Mouse (Mus musculus) layer of hippocampus, adult 8-10 months (tissue): ENCODE measurements around the gene Mcrs1. TPM values are rescaled to one million over a fixed set of nuclear protein-coding genes. Genes with fewer than 3 reads are reported as not detected.

ENCODE experiments used
- DNase-seq, 2 experiments: peaks; one replicate each; pipeline ENCODE4 v3.0.0; 2022; ENCODE audit warnings: low spot score in 2 of 2
- total RNA-seq, 4 experiments: library from RNA; stranded (reverse); gene quantifications; 2 replicates each; pipeline ENCODE4 v1.2.4; 2022

Mcrs1 gene
- total RNA-seq, 4 experiments from 2014 or later: 69.6 to 85.0 (median 73.3) TPM

DNA sequence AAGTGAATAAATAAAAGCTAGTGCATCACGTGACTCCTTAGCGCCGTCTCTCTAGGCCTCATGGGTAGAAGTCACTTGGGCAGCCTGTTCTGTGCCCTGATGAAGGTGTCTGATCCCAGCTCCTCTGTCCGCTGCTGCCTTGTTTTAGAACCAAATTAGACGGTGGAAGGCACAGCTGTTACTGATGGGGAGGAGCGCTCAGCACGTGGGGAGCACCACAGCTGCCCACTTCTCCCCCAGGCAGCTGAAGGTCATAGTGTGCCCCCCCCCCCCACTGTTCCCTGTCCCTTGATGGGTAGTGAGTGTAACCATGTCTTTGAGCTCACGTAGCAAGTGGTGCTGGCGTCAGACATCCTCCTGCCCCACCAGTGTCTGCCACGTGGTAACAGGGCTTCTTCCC, 38.6 kb downstream of the Mcrs1 start:
- no peak for DNase-seq

GRCm38 (mm10) chr15:99205959-99206358, 45.8 kb downstream of the Mcrs1 start:
- no peak for DNase-seq

GRCm38 (mm10) chr15:99198761-99199160, 53.0 kb downstream of the Mcrs1 start:
- DNase-seq: no peak

- no peak for DNase-seq
Observed at GRCm38 (mm10) chr15:99195043-99195442, 56.7 kb downstream of the Mcrs1 start.

DNA sequence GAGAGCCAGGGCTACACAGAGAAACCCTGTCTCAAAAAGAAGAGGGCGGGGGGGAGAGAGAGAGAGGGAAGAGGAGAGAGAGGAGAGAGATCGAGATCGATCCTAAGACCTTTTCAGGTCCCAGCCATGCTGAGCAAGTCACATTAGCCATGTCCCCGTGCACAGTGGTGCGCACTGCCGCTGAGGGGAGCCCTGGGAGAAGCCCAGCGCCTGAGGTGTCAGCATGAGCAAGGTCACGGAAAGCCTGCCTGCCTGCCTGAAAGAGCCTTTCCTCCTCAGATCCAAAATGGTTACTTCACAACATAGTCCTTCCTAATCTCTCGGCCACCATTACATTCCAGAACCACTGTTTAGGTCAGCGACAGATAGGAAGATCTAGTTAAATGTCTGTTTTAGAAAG, 57.4 kb downstream of the Mcrs1 start:
- no peak for DNase-seq

Other genes starting within 250 kb of the Mcrs1 start
- gene Tuba1c, start 222.1 kb downstream of the Mcrs1 start, total RNA-seq: 10 to 100 TPM; 47.7 to 64.5 (median 52.7) TPM
- 1 to 10 TPM in 3 of 4 experiments, under 1 TPM in 1; 0.96 to 1.9 (median 1.4) TPM for gene Prph, start 196.8 kb downstream of the Mcrs1 start, total RNA-seq
- under 1 TPM; 0.33 to 0.66 (median 0.46) TPM for gene Troap, start 177.4 kb downstream of the Mcrs1 start, total RNA-seq
- under 1 TPM in 1 of 4 experiments, not detected in 3; 0.21 TPM for gene C1ql4, start 164.1 kb downstream of the Mcrs1 start, total RNA-seq
- gene Dnajc22, start 158.8 kb downstream of the Mcrs1 start, total RNA-seq: under 1 TPM in 3 of 4 experiments, not detected in 1; 0.31 to 0.39 (median 0.34) TPM
- gene Spats2, start 126.0 kb downstream of the Mcrs1 start, total RNA-seq: 10 to 100 TPM; 29.6 to 31.8 (median 30.0) TPM
- gene Kcnh3, start 27.1 kb downstream of the Mcrs1 start, total RNA-seq: 10 to 100 TPM; 77.9 to 90.0 (median 86.8) TPM
- gene Prpf40b, start 43.1 kb upstream of the Mcrs1 start, total RNA-seq: 100 to 1,000 TPM in 1 of 4 experiments, 10 to 100 TPM in 3; 93.1 to 117 (median 99.9) TPM
- gene Fam186b, start 43.9 kb upstream of the Mcrs1 start, total RNA-seq: 1 to 10 TPM in 3 of 4 experiments, under 1 TPM in 1; 0.61 to 2.6 (median 1.6) TPM
- gene Fmnl3, start 118.5 kb upstream of the Mcrs1 start, total RNA-seq: 10 to 100 TPM in 3 of 4 experiments, 1 to 10 TPM in 1; 8.9 to 19.6 (median 14.1) TPM
- 100 to 1,000 TPM; 349 to 403 (median 360) TPM for gene Tmbim6, start 140.9 kb upstream of the Mcrs1 start, total RNA-seq
- 10 to 100 TPM; 15.5 to 24.3 (median 19.8) TPM for gene Nckap5l, start 205.8 kb upstream of the Mcrs1 start, total RNA-seq
- gene Bcdin3d, start 222.8 kb upstream of the Mcrs1 start, total RNA-seq: 1 to 10 TPM; 4.9 to 6.1 (median 5.3) TPM